Mouse (Mus musculus): ENCODE measurements around the gene Wdr26.

The Wdr26 gene

GRCm38 (mm10) chr1:181168377-181168776, 43.4 kb downstream of the Wdr26 start:
- no peak for DNase-seq (ENCODE audit: low spot score in 2 of 2)

- DNase-seq (ENCODE audit: low spot score in 2 of 2), result no peak
These were observed 44.0 kb downstream of the Wdr26 start for GRCm38 (mm10) chr1:181167816-181168215.

DNA sequence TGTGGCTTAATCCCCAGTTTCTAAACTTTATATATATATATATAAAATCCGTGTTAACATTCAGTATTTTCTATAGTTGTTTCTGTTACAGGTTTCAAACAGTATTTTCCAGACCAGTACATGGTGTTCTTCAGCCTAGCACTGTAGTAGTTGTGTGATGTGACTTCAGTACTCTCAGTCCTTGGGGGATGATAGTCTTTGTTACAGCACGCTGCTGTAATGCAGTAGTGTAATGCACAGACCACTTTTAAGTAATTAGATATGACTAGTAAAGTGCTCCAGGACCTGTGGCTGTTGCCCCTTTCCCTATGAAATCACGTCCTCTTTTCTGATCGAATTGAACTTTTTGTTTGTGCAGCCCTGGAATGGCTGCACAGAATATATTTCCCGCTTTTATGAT, 60.3 kb downstream of the Wdr26 start:
- no peak for DNase-seq (ENCODE audit: low spot score in 2 of 2)

DNA sequence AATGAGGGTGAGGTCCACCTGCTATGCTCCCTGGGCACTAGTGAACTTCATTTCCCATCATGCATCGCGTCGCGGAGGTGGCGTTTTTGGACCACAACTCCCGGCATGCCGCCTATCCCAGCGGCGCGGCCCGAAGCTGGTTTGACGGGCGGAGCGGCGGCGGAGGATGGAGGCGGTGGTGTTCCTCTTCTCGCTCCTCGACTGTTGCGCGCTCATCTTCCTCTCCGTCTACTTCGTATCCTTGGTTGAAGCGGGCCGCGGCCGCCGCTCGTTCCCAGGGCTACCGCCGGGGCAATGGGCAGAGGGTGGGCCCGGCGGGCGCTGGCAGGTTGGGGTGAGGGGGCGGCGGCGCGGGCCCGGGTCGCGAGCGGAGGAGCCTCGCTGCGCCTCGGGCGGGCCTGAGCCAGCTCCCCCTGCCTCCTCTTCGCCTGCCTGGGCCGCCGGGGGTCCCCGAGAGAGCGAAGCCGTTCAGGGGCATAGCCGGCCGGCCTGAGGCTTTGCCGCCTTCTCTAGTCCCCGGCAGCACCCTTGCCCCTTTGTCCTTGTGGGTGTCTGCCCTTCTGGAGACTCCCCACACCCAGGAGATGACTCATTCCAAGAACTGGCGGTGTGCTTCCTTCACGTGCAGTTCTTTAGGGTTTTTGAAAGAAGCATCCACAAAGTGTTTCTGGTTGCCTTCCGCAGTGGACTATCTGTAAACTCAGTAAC, 60.8 kb downstream of the Wdr26 start:
- DNase-seq (ENCODE audit: low spot score in 2 of 2), result peak; percentile 80 to 92

DNA sequence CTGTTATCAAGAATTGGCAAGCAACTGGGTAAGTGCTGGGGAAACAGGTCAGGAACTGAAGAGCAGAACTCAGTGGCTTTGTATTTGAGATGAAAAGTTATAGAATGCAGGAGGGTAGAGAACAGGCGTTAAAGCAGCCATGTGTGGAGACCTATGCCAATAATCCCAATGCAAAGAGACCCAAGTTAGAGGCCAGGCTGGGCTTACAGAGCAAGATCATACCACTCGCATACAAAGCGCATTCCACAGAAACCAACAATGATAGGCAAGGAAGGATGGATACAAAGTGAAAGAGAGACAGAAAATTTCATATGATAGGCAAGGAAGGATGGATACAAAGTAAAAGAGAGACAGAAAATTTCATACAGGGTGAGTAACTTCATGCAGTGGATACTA, 61.4 kb downstream of the Wdr26 start:
- no peak for DNase-seq (ENCODE audit: low spot score in 2 of 2)

DNA sequence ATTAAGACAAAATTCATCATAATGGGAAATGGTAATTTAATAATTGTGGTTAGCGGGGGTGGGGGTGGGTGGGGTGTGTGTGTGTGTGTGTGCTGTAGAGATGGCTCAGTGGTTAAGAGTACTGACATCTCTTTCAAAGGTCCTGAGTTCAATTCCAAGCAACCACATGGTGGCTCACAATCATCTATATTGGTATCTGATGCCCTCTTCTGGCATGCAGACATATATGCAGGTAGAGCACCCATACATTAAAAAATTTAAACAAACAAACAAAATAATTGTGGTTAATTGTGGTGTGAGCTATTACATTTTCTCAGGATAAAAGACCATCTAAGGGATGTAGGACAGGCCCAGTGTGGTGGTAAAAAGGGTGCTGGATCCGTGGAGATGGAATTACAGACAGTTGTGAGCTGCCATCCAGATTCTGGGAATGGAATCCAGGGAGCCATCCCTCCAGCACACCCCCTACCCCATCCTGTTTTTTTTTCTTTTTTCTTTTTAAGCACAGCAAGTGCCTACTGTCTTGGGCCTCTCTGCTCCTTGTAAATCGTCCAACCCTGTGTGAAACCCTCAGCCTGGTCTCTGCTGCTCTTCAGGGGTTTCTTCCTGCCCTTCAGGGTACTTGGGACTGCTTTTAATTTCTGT, 62.3 kb downstream of the Wdr26 start:
- DNase-seq (ENCODE audit: low spot score in 2 of 2), result no peak

GRCm38 (mm10) chr1:181148540-181148939, 63.3 kb downstream of the Wdr26 start:
- DNase-seq (ENCODE audit: low spot score in 2 of 2), result no peak

GRCm38 (mm10) chr1:181146187-181146586, 65.6 kb downstream of the Wdr26 start:
- DNase-seq (ENCODE audit: low spot score in 2 of 2), result no peak

DNA sequence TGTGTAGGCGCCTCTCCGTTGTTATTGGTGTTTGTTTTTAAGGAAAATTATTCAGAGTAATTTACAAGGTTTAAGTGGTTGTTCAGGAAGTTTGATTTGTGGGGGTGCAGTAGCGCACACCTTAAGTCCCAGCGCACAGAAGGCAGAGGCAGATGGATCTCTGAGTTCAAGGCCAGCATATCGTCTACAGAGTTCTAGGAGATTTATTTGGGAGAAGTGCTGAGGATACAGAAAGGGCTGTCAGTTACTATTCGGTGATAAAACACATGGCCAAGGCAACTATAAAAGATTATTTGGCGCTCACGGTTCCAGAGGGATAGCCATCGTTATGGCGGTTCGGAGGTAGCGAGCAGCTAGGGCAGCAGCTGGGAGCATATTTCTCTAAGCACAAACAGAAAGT, 66.8 kb downstream of the Wdr26 start:
- no peak for DNase-seq (ENCODE audit: low spot score in 2 of 2)

DNA sequence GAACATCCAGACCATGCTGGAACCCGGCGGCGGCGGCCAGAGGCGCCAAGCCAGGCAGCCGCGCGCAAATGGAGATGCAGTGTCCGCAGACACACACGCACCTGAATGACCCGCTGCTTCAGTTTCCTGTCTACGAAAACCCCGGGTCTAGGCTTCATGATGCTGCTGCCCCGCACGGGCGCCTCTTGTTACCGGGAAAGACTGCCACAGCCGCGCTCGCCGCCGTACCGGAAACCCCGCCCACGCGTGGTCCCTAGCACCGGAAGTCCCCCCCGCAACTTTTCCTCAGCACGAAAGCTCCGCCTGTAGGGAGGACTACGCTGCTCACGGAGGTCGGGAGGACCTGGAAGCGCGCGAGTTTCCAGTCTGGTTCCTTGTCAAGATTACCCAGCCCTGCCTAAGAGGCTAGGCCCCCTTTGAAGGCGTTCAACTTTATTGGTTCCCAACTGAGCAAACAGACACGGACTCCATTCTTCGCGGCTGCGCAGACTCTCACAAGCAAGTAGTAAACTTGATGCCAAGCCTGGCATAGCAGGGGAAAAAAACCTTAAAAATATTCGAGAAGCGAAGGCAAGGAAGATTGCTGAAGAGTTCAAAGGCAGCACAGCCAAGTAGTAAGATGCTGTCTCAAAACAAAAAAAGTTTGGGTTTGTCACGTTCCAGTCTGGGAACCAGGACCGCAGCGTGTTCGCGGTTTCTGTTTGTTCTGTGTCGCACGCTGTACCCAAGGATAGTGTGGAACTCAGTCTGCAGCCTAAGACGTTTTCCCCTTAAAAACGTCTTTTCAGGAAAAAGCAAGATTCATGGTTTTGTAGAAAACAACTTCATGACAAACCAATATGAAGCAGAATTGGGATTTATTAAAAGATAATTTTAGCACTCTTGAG, 67.6 kb downstream of the Wdr26 start, which contains the start of the genes Nvl and Cnih4:
Nvl (minus strand) TSS at position 255 of the 887 bp plus-strand sequence.
Cnih4 (plus strand) TSS at position 744 of the 887 bp plus-strand sequence.
- peak; percentile 91 for DNase-seq (ENCODE audit: low spot score in 2 of 2)

DNA sequence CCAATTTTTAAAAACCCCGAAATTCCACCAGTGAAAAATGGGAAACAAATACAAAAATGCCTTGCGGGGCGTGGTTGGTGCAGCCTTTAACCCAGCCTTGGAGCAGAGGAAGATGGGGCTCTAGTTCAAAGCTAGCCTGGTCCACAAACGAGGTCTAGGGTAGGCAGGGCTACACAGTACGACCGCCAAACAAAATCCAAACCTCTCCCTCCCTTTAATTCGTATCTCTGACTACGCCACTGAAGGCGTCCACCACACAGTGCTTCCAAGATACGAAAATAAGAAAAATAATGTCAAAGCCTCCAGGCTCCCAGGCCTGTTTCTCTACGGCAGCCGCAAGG, 68.2 kb downstream of the Wdr26 start:
- no peak for DNase-seq (ENCODE audit: low spot score in 2 of 2)

DNA sequence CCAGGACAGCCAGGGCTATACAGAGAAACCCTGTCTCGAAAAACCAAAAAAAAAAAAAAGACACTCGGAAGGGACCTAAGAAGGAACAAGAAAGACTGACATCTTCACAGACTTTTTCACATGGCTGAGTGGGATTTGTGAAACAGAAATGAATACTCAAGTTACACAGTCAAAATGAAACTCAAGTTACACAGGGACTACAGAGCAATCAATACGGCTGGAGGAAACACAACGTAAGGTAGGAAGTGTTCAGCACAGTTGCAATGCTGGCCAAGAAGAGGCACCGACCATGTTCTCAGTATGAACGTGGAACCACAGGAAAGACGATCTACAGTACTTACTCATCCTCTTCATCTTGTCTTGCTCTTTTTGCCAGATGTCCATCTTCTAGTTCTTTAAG, 73.1 kb downstream of the Wdr26 start:
- no peak for DNase-seq (ENCODE audit: low spot score in 2 of 2)

- DNase-seq (ENCODE audit: low spot score in 2 of 2), result no peak
These were observed 79.9 kb downstream of the Wdr26 start for GRCm38 (mm10) chr1:181131915-181132314.

GRCm38 (mm10) chr1:181126766-181127165, 85.0 kb downstream of the Wdr26 start:
- DNase-seq (ENCODE audit: low spot score in 2 of 2), result no peak

GRCm38 (mm10) chr1:181125916-181126315, 85.9 kb downstream of the Wdr26 start:
- DNase-seq (ENCODE audit: low spot score in 2 of 2), result no peak

DNA sequence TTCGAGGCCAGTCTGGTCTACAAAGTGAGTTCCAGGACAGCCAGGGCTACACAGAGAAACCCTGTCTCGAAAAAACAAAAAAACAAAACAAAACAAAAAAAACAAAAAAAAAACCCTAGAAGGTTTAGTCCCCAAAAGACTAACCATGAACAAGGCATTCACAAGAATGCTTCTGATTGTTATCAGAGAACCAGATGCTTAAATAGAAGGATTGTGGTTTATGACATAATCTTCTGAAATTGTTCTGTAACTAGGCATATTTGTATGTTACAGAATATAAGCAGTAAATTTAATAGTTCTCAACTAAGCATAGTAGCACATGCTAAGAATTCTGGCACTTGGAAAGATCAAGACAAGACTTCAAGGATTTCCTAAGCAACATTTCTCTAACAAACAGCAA, 87.7 kb downstream of the Wdr26 start:
- DNase-seq (ENCODE audit: low spot score in 2 of 2), result no peak
